Mouse (Mus musculus) hindbrain, embryonic 12.5 days (tissue): ENCODE results near the gene Tmem176b. TPM values are rescaled to one million over a fixed set of nuclear protein-coding genes. Genes with fewer than 3 reads are reported as not detected.
"Not testable (repeated sequence)": the region's sequence is repeated elsewhere in the genome, so short reads cannot be mapped to it uniquely, and the experiment has no call there.

ENCODE experiments used
- ATAC-seq: fragments of 200-750 bp; cut with Nextera tagmentation; 2 replicates; pipeline ENCODE4 v1.8.0; 2017; ENCODE audit warnings: moderate TSS enrichment; ENCODE audit not compliant: low FRiP score
- H3K27ac ChIP-seq: fragments of 300-500 bp; sonication (generic); 2 replicates; pipeline ENCODE4 v1.5.1; 2016; ENCODE audit warnings: mild to moderate bottlenecking
- H3K27me3 ChIP-seq: fragments of 300-500 bp; sonication (generic); 2 replicates; pipeline ENCODE4 v1.6.1; 2016; ENCODE audit warnings: mild to moderate bottlenecking
- H3K36me3 ChIP-seq: fragments of 300-500 bp; sonication (generic); 2 replicates; pipeline ENCODE4 v1.6.1; 2016; ENCODE audit warnings: mild to moderate bottlenecking
- H3K4me1 ChIP-seq: fragments of 300-500 bp; sonication (generic); 2 replicates; pipeline ENCODE4 v1.6.1; 2016
- H3K4me2 ChIP-seq: fragments of 300-500 bp; sonication (generic); replicated peaks from 2 replicates; pipeline ENCODE4 v1.6.1; 2016; ENCODE audit warnings: mild to moderate bottlenecking
- H3K4me3 ChIP-seq: fragments of 300-500 bp; sonication (generic); 2 replicates; pipeline ENCODE4 v1.5.1; 2016; ENCODE audit warnings: mild to moderate bottlenecking
- H3K9ac ChIP-seq: fragments of 300-500 bp; sonication (generic); 2 replicates; pipeline ENCODE4 v1.6.1; 2016; ENCODE audit warnings: mild to moderate bottlenecking, moderate library complexity
- H3K9me3 ChIP-seq: fragments of 300-500 bp; sonication (generic); replicated peaks from 2 replicates; pipeline ENCODE4 v1.6.1; 2016; ENCODE audit warnings: mild to moderate bottlenecking
- WGBS: fragments of 180-500 bp; shearing (Covaris S2); methylation state at CpG from one replicate; pipeline ENCODE4 v1.1.7; 2016; 5-methylcytosine and 5-hydroxymethylcytosine counted together
- polyA plus RNA-seq: library from polyadenylated mRNA; unstranded; fragments of >200 nt; fragmentation: Nextera tagmentation; extraction: Ambion mirVana; gene quantifications from 2 replicates; pipeline ENCODE4 v1.2.1, GENCODE M21; 2016

The Tmem176b gene
- 114 and 118 TPM in 2 replicates for polyA plus RNA-seq

GRCm38 (mm10) chr6:48840973-48841625 is at the start of gene Tmem176b:
TSS of gene Tmem176b (minus strand) at chr6:48841496.
- H3K9me3 ChIP-seq = no peaks in the 10 kb centered on the region
- H3K4me1 ChIP-seq = peaks cover 35% of the 10 kb centered on the region
- 10% methylated on average over 6 of the region's 6 CpGs for WGBS
- H3K27me3 ChIP-seq = no peaks in the 10 kb centered on the region
- peak within 1 kb of the TSS; percentile 54 for H3K4me2 ChIP-seq
- H3K9ac ChIP-seq = peak within 1 kb of the TSS; percentile 50
- 0 out of 2 replicates have a peak, but pooled peaks cover 5% of the 10 kb centered on the region for H3K36me3 ChIP-seq
- peak; percentile 92 for ATAC-seq
- peak within 1 kb of the TSS; percentile 74 for H3K27ac ChIP-seq
- H3K4me3 ChIP-seq = peak within 1 kb of the TSS; percentile 33

GRCm38 (mm10) chr6:48876510-48877135 is 35.3 kb upstream of the Tmem176b start:
- WGBS = 47% methylated on average over 5 of the region's 5 CpGs
- Histone ChIP-seq H3K9ac (no peak overlapping the region), H3K9me3 (no peaks in the 10 kb centered on the region), H3K36me3 (no peaks in the 10 kb centered on the region), H3K4me2 (no peak overlapping the region), H3K4me1 (peaks cover 2% of the 10 kb centered on the region; the same call in 1 of the 2 replicates), H3K4me3 (no peak overlapping the region), H3K27ac (no peak overlapping the region), H3K27me3 (no peaks in the 10 kb centered on the region)
- ATAC-seq = no peak

- no peaks in the 10 kb centered on the region for H3K36me3 ChIP-seq
- H3K4me1 ChIP-seq = peaks cover 2% of the 10 kb centered on the region; the same call in 1 of the 2 replicates
- H3K27ac ChIP-seq = no peak overlapping the region
- no peak overlapping the region for H3K9ac ChIP-seq
- WGBS = 84% methylated on average over 6 of the region's 6 CpGs
- no peaks in the 10 kb centered on the region for H3K27me3 ChIP-seq
- H3K4me2 ChIP-seq = no peak overlapping the region
- ATAC-seq = no peak
- H3K9me3 ChIP-seq = no peaks in the 10 kb centered on the region
- no peak overlapping the region for H3K4me3 ChIP-seq
These were observed 34.2 kb upstream of the Tmem176b start for GRCm38 (mm10) chr6:48875515-48875914.

GRCm38 (mm10) chr6:48874576-48874975 is 33.3 kb upstream of the Tmem176b start:
- Histone ChIP-seq H3K36me3 (no peaks in the 10 kb centered on the region), H3K4me3 (no peak overlapping the region), H3K4me2 (no peak overlapping the region), H3K27me3 (no peaks in the 10 kb centered on the region; the same call in 1 of the 2 replicates), H3K9ac (no peak overlapping the region), H3K9me3 (no peaks in the 10 kb centered on the region), H3K4me1 (peaks cover 2% of the 10 kb centered on the region; the same call in 1 of the 2 replicates), H3K27ac (no peak overlapping the region)
- 79% methylated on average over 4 of the region's 4 CpGs for WGBS
- no peak for ATAC-seq

GRCm38 (mm10) chr6:48872596-48872995 is 31.3 kb upstream of the Tmem176b start, which contains the start of gene Aoc1:
TSS of gene Aoc1 (plus strand) at chr6:48872896.
- no peak for ATAC-seq
- Histone ChIP-seq H3K4me3 (no peak within 1 kb of the TSS), H3K27ac (no peak within 1 kb of the TSS), H3K4me1 (peaks cover 4% of the 10 kb centered on the region; the same call in 1 of the 2 replicates), H3K4me2 (no peak within 1 kb of the TSS), H3K27me3 (no peaks in the 10 kb centered on the region; the same call in 1 of the 2 replicates), H3K9me3 (no peaks in the 10 kb centered on the region), H3K36me3 (no peaks in the 10 kb centered on the region), H3K9ac (no peak within 1 kb of the TSS)
- WGBS = 83% methylated on average over 5 of the region's 5 CpGs

GRCm38 (mm10) chr6:48869774-48870173 is 28.5 kb upstream of the Tmem176b start:
- no peak for ATAC-seq
- Histone ChIP-seq H3K36me3 (no peaks in the 10 kb centered on the region), H3K27ac (no peak overlapping the region), H3K27me3 (no peaks in the 10 kb centered on the region; the same call in none of the 2 replicates), H3K9me3 (no peaks in the 10 kb centered on the region), H3K4me1 (peaks cover 14% of the 10 kb centered on the region), H3K4me3 (no peak overlapping the region), H3K4me2 (no peak overlapping the region), H3K9ac (no peak overlapping the region)
- 88% methylated on average over 2 of the region's 2 CpGs for WGBS

- no peak for ATAC-seq
These were observed 25.9 kb upstream of the Tmem176b start for GRCm38 (mm10) chr6:48867158-48867557.

GRCm38 (mm10) chr6:48866355-48866950 is 25.2 kb upstream of the Tmem176b start:
- not testable (repeated sequence) for H3K36me3 ChIP-seq, H3K9ac ChIP-seq, H3K4me2 ChIP-seq, ATAC-seq, H3K9me3 ChIP-seq, H3K27me3 ChIP-seq, H3K4me3 ChIP-seq, H3K27ac ChIP-seq
- 7% methylated on average over 1 of the region's 1 CpGs for WGBS
- peaks cover 14% of the 10 kb centered on the region for H3K4me1 ChIP-seq

More at GRCm38 (mm10) chr6:48867158-48867557, 25.9 kb upstream of the Tmem176b start:
- Histone ChIP-seq H3K36me3 (no peaks in the 10 kb centered on the region), H3K4me3 (no peak overlapping the region), H3K4me1 (peaks cover 14% of the 10 kb centered on the region), H3K27me3 (no peaks in the 10 kb centered on the region; the same call in none of the 2 replicates), H3K9me3 (no peaks in the 10 kb centered on the region), H3K9ac (no peak overlapping the region), H3K4me2 (no peak overlapping the region), H3K27ac (no peak overlapping the region)
- 36% methylated on average over 4 of the region's 4 CpGs for WGBS

- Histone ChIP-seq H3K27ac (no peak overlapping the region), H3K4me2 (no peak overlapping the region), H3K36me3 (no peaks in the 10 kb centered on the region), H3K9me3 (no peaks in the 10 kb centered on the region), H3K4me1 (peaks cover 14% of the 10 kb centered on the region), H3K4me3 (no peak overlapping the region), H3K27me3 (no peaks in the 10 kb centered on the region; the same call in none of the 2 replicates), H3K9ac (no peak overlapping the region)
- WGBS = 93% methylated on average over 1 of the region's 1 CpGs
- no peak for ATAC-seq
These were observed 24.0 kb upstream of the Tmem176b start for GRCm38 (mm10) chr6:48865152-48865745.

- Histone ChIP-seq H3K36me3 (no peaks in the 10 kb centered on the region), H3K27me3 (no peaks in the 10 kb centered on the region; the same call in 1 of the 2 replicates), H3K9me3 (no peaks in the 10 kb centered on the region), H3K4me2 (no peak overlapping the region), H3K4me1 (peaks cover 14% of the 10 kb centered on the region), H3K9ac (no peak overlapping the region), H3K27ac (no peak overlapping the region), H3K4me3 (no peak overlapping the region)
- WGBS = 72% methylated on average over 3 of the region's 3 CpGs
- no peak for ATAC-seq
These were observed 23.4 kb upstream of the Tmem176b start for GRCm38 (mm10) chr6:48864723-48865122.

GRCm38 (mm10) chr6:48864181-48864580 is 22.9 kb upstream of the Tmem176b start:
- H3K9ac ChIP-seq = no peak overlapping the region
- no peaks in the 10 kb centered on the region for H3K36me3 ChIP-seq
- peaks cover under 1% of the 10 kb centered on the region; the same call in 1 of the 2 replicates for H3K27me3 ChIP-seq
- no peak overlapping the region for H3K4me2 ChIP-seq
- no peak overlapping the region for H3K27ac ChIP-seq
- H3K4me3 ChIP-seq = no peak overlapping the region
- 47% methylated on average over 3 of the region's 3 CpGs for WGBS
- ATAC-seq = no peak
- no peaks in the 10 kb centered on the region for H3K9me3 ChIP-seq
- H3K4me1 ChIP-seq = peaks cover 14% of the 10 kb centered on the region

GRCm38 (mm10) chr6:48863488-48863887 is 22.2 kb upstream of the Tmem176b start:
- Histone ChIP-seq H3K4me1 (peaks cover 14% of the 10 kb centered on the region), H3K9ac (no peak overlapping the region), H3K27ac (no peak overlapping the region), H3K27me3 (peaks cover 3% of the 10 kb centered on the region), H3K9me3 (no peaks in the 10 kb centered on the region), H3K4me3 (no peak overlapping the region), H3K4me2 (no peak overlapping the region), H3K36me3 (no peaks in the 10 kb centered on the region)
- no peak for ATAC-seq
- WGBS = 94% methylated on average over 7 of the region's 7 CpGs
